Mouse (Mus musculus) CH12.LX (cell line): ENCODE results near the gene Psme3.

Experiments used
- CTCF ChIP-seq, 2 experiments: IDR thresholded peaks in 1 of 2; conservative IDR thresholded peaks in 1 of 2; 2 replicates each; pipeline ENCODE4 v1.5.1; 2011 to 2012; ENCODE audit warnings: low read depth in 2 of 2, low read length in 2 of 2, improper control_type of control experiment in 1 of 2, inconsistent platforms in 1 of 2, mild to moderate bottlenecking in 1 of 2, moderate library complexity in 1 of 2
- EP300 ChIP-seq: IDR thresholded peaks from 2 replicates; pipeline ENCODE4 v1.6.1; 2011; ENCODE audit warnings: low read length, improper control_type of control experiment
- ETS1 ChIP-seq: conservative IDR thresholded peaks from 2 replicates; pipeline ENCODE4 v1.6.1; 2012; ENCODE audit warnings: low read depth, mild to moderate bottlenecking, inconsistent platforms, low read length, improper control_type of control experiment, moderate library complexity
- MAFK ChIP-seq: IDR thresholded peaks from 2 replicates; pipeline ENCODE4 v1.6.1; 2011; ENCODE audit warnings: low read length, improper control_type of control experiment; ENCODE audit not compliant: insufficient replicate concordance
- MAZ ChIP-seq: IDR thresholded peaks from 2 replicates; pipeline ENCODE4 v1.6.1; 2012; ENCODE audit warnings: low read depth, mild to moderate bottlenecking, inconsistent platforms, low read length, improper control_type of control experiment, moderate library complexity
- POLR2A ChIP-seq: IDR thresholded peaks from 2 replicates; pipeline ENCODE4 v1.6.1; 2011; ENCODE audit warnings: low read depth, mild to moderate bottlenecking, improper control_type of control experiment, low read length
- POLR2AphosphoS2 ChIP-seq: IDR thresholded peaks from 2 replicates; pipeline ENCODE4 v1.6.1; 2011; ENCODE audit warnings: low read depth, low read length, improper control_type of control experiment
- RAD21 ChIP-seq: IDR thresholded peaks from 2 replicates; pipeline ENCODE4 v1.6.1; 2011; ENCODE audit warnings: low read depth, mild to moderate bottlenecking, low read length, improper control_type of control experiment, moderate library complexity
- USF1 ChIP-seq: IDR thresholded peaks from 2 replicates; pipeline ENCODE4 v1.6.1; 2014; ENCODE audit warnings: low read depth, mild to moderate bottlenecking, inconsistent platforms, low read length, improper control_type of control experiment
- USF2 ChIP-seq: conservative IDR thresholded peaks from 2 replicates; pipeline ENCODE4 v1.6.1; 2011; ENCODE audit warnings: low read depth, low read length, improper control_type of control experiment
- ZNF384 ChIP-seq: IDR thresholded peaks from 2 replicates; pipeline ENCODE4 v1.6.1; 2012; ENCODE audit warnings: low read depth, low read length, improper control_type of control experiment, inconsistent platforms

GRCm38 (mm10) chr11:101276319-101277070 lies 39.5 kb upstream of the Psme3 start:
- no peak for TF ChIP-seq ZNF384
- no peak for TF ChIP-seq CTCF (conservative IDR thresholded peaks at IDR 0.05 in 1 of 2, IDR thresholded peaks at IDR 0.05 in 1 of 2; ENCODE audit: low read depth in 2 of 2, low read length in 2 of 2)
- TF ChIP-seq USF2: no peak
- TF ChIP-seq EP300: no peak
- TF ChIP-seq POLR2A: 0 out of 2 replicates have a peak, but pooled peaks have one; percentile 10
- no peak for TF ChIP-seq MAZ
- TF ChIP-seq USF1: no peak
- TF ChIP-seq ETS1: no peak
- TF ChIP-seq MAFK: no peak
- no peak for TF ChIP-seq RAD21
- TF ChIP-seq POLR2AphosphoS2: no peak
